Mouse (Mus musculus): Measurements from ENCODE around the gene Zcchc14. TPM values are rescaled to one million over a fixed set of nuclear protein-coding genes. Genes with fewer than 3 reads are reported as not detected.

Zcchc14 gene
- polyA plus RNA-seq (2015; fragmentation: Nextera tagmentation; extraction: Ambion mirVana): 18.4 and 20.1 TPM in 2 replicates

- Histone ChIP-seq H3K4me1 (peaks cover 46% of the 10 kb centered on the region), H3K4me2 (replicated peaks) (peak within 1 kb of the TSS; percentile 98), H3K36me3 (peaks cover 12% of the 10 kb centered on the region; the same call in 1 of the 2 replicates), H3K27ac (peak within 1 kb of the TSS; percentile 95), H3K27me3 (no peaks in the 10 kb centered on the region), H3K9me3 (no peaks in the 10 kb centered on the region), H3K9ac (peak within 1 kb of the TSS; percentile 90), H3K4me3 (peak within 1 kb of the TSS; percentile 84)
- WGBS: under 1% methylated on average over 58 of the region's 67 CpGs
- ATAC-seq (ENCODE audit: low FRiP score, low read depth): peak; percentile 98
These were observed at the start of gene Zcchc14 for GRCm38 (mm10) chr8:121652774-121653323. TSS of gene Zcchc14 (minus strand) at chr8:121652901.

GRCm38 (mm10) chr8:121699936-121700335 lies 47.2 kb upstream of the Zcchc14 start:
- no peaks in the 10 kb centered on the region for H3K9me3 ChIP-seq
- 86% methylated on average over 2 of the region's 2 CpGs for WGBS
- no peak for ATAC-seq (ENCODE audit: low FRiP score, low read depth)
- no peaks in the 10 kb centered on the region for H3K36me3 ChIP-seq
- H3K9ac ChIP-seq: no peak overlapping the region
- H3K27ac ChIP-seq: no peak overlapping the region
- H3K4me2 ChIP-seq (replicated peaks): no peak overlapping the region
- peaks cover 13% of the 10 kb centered on the region for H3K4me1 ChIP-seq
- H3K4me3 ChIP-seq: no peak overlapping the region
- peaks cover under 1% of the 10 kb centered on the region; the same call in 1 of the 2 replicates for H3K27me3 ChIP-seq

GRCm38 (mm10) chr8:121698615-121699101 lies 46.0 kb upstream of the Zcchc14 start:
- peaks cover 13% of the 10 kb centered on the region for H3K4me1 ChIP-seq
- H3K36me3 ChIP-seq: no peaks in the 10 kb centered on the region
- H3K4me2 ChIP-seq (replicated peaks): peak overlapping the region; percentile 55
- H3K9me3 ChIP-seq: no peaks in the 10 kb centered on the region
- 8% methylated on average over 9 of the region's 9 CpGs for WGBS
- H3K9ac ChIP-seq: no peak overlapping the region
- H3K27ac ChIP-seq: no peak overlapping the region
- peak overlapping the region; percentile 23 for H3K4me3 ChIP-seq
- ATAC-seq (ENCODE audit: low FRiP score, low read depth): no peak
- no peaks in the 10 kb centered on the region for H3K27me3 ChIP-seq

GRCm38 (mm10) chr8:121697735-121698614 lies 45.3 kb upstream of the Zcchc14 start:
- peaks cover 13% of the 10 kb centered on the region for H3K4me1 ChIP-seq
- H3K4me3 ChIP-seq: peak overlapping the region; percentile 23
- H3K9me3 ChIP-seq: no peaks in the 10 kb centered on the region
- peak; percentile 16 for ATAC-seq (ENCODE audit: low FRiP score, low read depth)
- no peaks in the 10 kb centered on the region for H3K36me3 ChIP-seq
- peak overlapping the region; percentile 55 for H3K4me2 ChIP-seq (replicated peaks)
- 3% methylated on average over 16 of the region's 17 CpGs for WGBS
- H3K27ac ChIP-seq: no peak overlapping the region
- H3K27me3 ChIP-seq: no peaks in the 10 kb centered on the region
- 0 out of 2 replicates have a peak overlapping the region, but pooled peaks have one; percentile 31 for H3K9ac ChIP-seq

GRCm38 (mm10) chr8:121695585-121696184 lies 43.0 kb upstream of the Zcchc14 start:
- 75% methylated on average over 6 of the region's 6 CpGs for WGBS
- no peaks in the 10 kb centered on the region for H3K27me3 ChIP-seq
- H3K4me2 ChIP-seq (replicated peaks): no peak overlapping the region
- H3K27ac ChIP-seq: no peak overlapping the region
- H3K4me1 ChIP-seq: peaks cover 13% of the 10 kb centered on the region
- no peak overlapping the region for H3K4me3 ChIP-seq
- no peak for ATAC-seq (ENCODE audit: low FRiP score, low read depth)
- no peak overlapping the region for H3K9ac ChIP-seq
- H3K36me3 ChIP-seq: no peaks in the 10 kb centered on the region
- H3K9me3 ChIP-seq: no peaks in the 10 kb centered on the region

GRCm38 (mm10) chr8:121694453-121694852 lies 41.8 kb upstream of the Zcchc14 start:
- WGBS: 55% methylated on average over 4 of the region's 4 CpGs
- Histone ChIP-seq H3K36me3 (no peaks in the 10 kb centered on the region), H3K27ac (no peak overlapping the region), H3K4me3 (no peak overlapping the region), H3K27me3 (no peaks in the 10 kb centered on the region), H3K4me1 (peaks cover 13% of the 10 kb centered on the region), H3K4me2 (replicated peaks) (no peak overlapping the region), H3K9ac (no peak overlapping the region), H3K9me3 (no peaks in the 10 kb centered on the region)
- ATAC-seq (ENCODE audit: low FRiP score, low read depth): no peak

- no peaks in the 10 kb centered on the region; the same call in 1 of the 2 replicates for H3K4me1 ChIP-seq
- no peaks in the 10 kb centered on the region for H3K36me3 ChIP-seq
- 42% methylated on average over 5 of the region's 5 CpGs for WGBS
- no peaks in the 10 kb centered on the region for H3K9me3 ChIP-seq
- H3K27me3 ChIP-seq: no peaks in the 10 kb centered on the region
- H3K9ac ChIP-seq: no peak overlapping the region
- H3K27ac ChIP-seq: no peak overlapping the region
- no peak for ATAC-seq (ENCODE audit: low FRiP score, low read depth)
- H3K4me2 ChIP-seq (replicated peaks): no peak overlapping the region
- H3K4me3 ChIP-seq: no peak overlapping the region
These were observed 35.8 kb upstream of the Zcchc14 start for GRCm38 (mm10) chr8:121688496-121688895.

GRCm38 (mm10) chr8:121687455-121688161 lies 34.9 kb upstream of the Zcchc14 start:
- Histone ChIP-seq H3K27ac (no peak overlapping the region), H3K27me3 (no peaks in the 10 kb centered on the region), H3K4me3 (no peak overlapping the region), H3K4me1 (no peaks in the 10 kb centered on the region; the same call in 1 of the 2 replicates), H3K9me3 (no peaks in the 10 kb centered on the region), H3K4me2 (replicated peaks) (no peak overlapping the region), H3K9ac (no peak overlapping the region; the same call in 1 of the 2 replicates), H3K36me3 (no peaks in the 10 kb centered on the region)
- ATAC-seq (ENCODE audit: low FRiP score, low read depth): no peak
- WGBS: 61% methylated on average over 14 of the region's 14 CpGs

GRCm38 (mm10) chr8:121685419-121685818 lies 32.7 kb upstream of the Zcchc14 start:
- H3K4me3 ChIP-seq: no peak overlapping the region
- no peak for ATAC-seq (ENCODE audit: low FRiP score, low read depth)
- 19% methylated on average over 4 of the region's 4 CpGs for WGBS
- no peaks in the 10 kb centered on the region; the same call in 1 of the 2 replicates for H3K4me1 ChIP-seq
- H3K4me2 ChIP-seq (replicated peaks): no peak overlapping the region
- no peak overlapping the region for H3K9ac ChIP-seq
- H3K36me3 ChIP-seq: no peaks in the 10 kb centered on the region
- no peaks in the 10 kb centered on the region for H3K9me3 ChIP-seq
- H3K27me3 ChIP-seq: no peaks in the 10 kb centered on the region
- no peak overlapping the region for H3K27ac ChIP-seq

GRCm38 (mm10) chr8:121683083-121683832 lies 30.6 kb upstream of the Zcchc14 start:
- Histone ChIP-seq H3K9ac (no peak overlapping the region), H3K4me2 (replicated peaks) (no peak overlapping the region), H3K9me3 (no peaks in the 10 kb centered on the region), H3K27me3 (no peaks in the 10 kb centered on the region), H3K4me1 (no peaks in the 10 kb centered on the region; the same call in 1 of the 2 replicates), H3K36me3 (no peaks in the 10 kb centered on the region), H3K27ac (no peak overlapping the region), H3K4me3 (no peak overlapping the region)
- no peak for ATAC-seq (ENCODE audit: low FRiP score, low read depth)
- WGBS: 63% methylated on average over 10 of the region's 10 CpGs

- Histone ChIP-seq H3K27ac (no peak overlapping the region), H3K9ac (no peak overlapping the region), H3K4me1 (no peaks in the 10 kb centered on the region), H3K4me2 (replicated peaks) (no peak overlapping the region), H3K9me3 (no peaks in the 10 kb centered on the region), H3K27me3 (no peaks in the 10 kb centered on the region), H3K36me3 (no peaks in the 10 kb centered on the region), H3K4me3 (no peak overlapping the region)
- ATAC-seq (ENCODE audit: low FRiP score, low read depth): no peak
- 66% methylated on average over 10 of the region's 10 CpGs for WGBS
These were observed 28.8 kb upstream of the Zcchc14 start for GRCm38 (mm10) chr8:121681457-121681856.
